Mouse (Mus musculus): ENCODE results near the gene Nup50.

GRCm38 (mm10) chr15:84944319-84944718, 21.1 kb downstream of the Nup50 start:
- TF ChIP-seq CTCF (IDR thresholded peaks at IDR 0.05; ENCODE audit: borderline replicate concordance, insufficient read depth, low read depth, low read length) (no peak), POLR2A (IDR thresholded peaks at IDR 0.05; ENCODE audit: borderline replicate concordance, insufficient read depth, low read length) (no peak)
